Mouse (Mus musculus) ES-E14 (cell line): ENCODE results near the gene Dhx38.

Experiments
- CHD2 ChIP-seq: IDR thresholded peaks from 2 replicates; pipeline ENCODE4 v1.6.1; 2014; ENCODE audit warnings: mild to moderate bottlenecking, low read depth, low read length, inconsistent platforms
- HCFC1 ChIP-seq: IDR thresholded peaks from 2 replicates; pipeline ENCODE4 v1.6.1; 2012; ENCODE audit warnings: low read length, inconsistent platforms, borderline replicate concordance; ENCODE audit not compliant: insufficient read depth
- MAFK ChIP-seq: IDR thresholded peaks from 2 replicates; pipeline ENCODE4 v1.6.1; 2014; ENCODE audit warnings: mild to moderate bottlenecking, low read depth, low read length, inconsistent platforms; ENCODE audit not compliant: insufficient read depth
- ZC3H11A ChIP-seq: IDR thresholded peaks from 2 replicates; pipeline ENCODE4 v1.6.1; 2012; ENCODE audit warnings: low read depth, mild to moderate bottlenecking, inconsistent platforms, low read length, borderline replicate concordance
- ZNF384 ChIP-seq: IDR thresholded peaks from 2 replicates; pipeline ENCODE4 v1.6.1; 2012; ENCODE audit warnings: low read depth, low read length, inconsistent platforms

DNA sequence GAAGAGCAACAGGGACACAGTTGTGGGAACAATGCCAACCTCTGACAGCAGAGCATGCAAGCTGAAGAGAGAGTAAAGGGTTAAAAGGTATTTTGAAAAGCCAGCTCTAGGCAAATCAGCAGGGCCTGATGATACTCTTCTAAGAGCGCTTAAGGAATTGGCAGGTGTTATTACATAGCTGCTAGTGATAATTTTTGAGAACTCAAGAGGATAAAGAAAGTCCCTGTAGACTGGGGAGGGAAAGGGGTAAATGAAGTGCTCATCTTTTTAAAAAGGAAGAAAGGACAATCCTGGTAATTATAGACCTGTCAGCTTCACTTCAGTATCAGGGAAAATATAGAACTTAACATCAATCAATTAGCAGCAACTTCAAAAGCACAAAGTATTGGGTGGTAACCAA lies 62.1 kb downstream of the Dhx38 start:
- TF ChIP-seq MAFK (no peak), HCFC1 (no peak), ZNF384 (no peak), ZC3H11A (no peak), CHD2 (no peak)
